Mouse (Mus musculus) cerebellum, adult 2 months (tissue): Measurements from ENCODE around the gene Tiam1.

Experiments
- CTCF ChIP-seq: fragments of 200-500 bp; IDR thresholded peaks from 2 replicates; pipeline ENCODE4 v1.5.1; 2011; ENCODE audit warnings: low read depth, mild to moderate bottlenecking, control low read depth, low read length, moderate library complexity, borderline replicate concordance; ENCODE audit not compliant: insufficient read depth
- POLR2A ChIP-seq: fragments of 200-500 bp; IDR thresholded peaks from 2 replicates; pipeline ENCODE4 v1.6.1; 2011; ENCODE audit warnings: low read length, control low read depth, borderline replicate concordance; ENCODE audit not compliant: insufficient read depth

DNA sequence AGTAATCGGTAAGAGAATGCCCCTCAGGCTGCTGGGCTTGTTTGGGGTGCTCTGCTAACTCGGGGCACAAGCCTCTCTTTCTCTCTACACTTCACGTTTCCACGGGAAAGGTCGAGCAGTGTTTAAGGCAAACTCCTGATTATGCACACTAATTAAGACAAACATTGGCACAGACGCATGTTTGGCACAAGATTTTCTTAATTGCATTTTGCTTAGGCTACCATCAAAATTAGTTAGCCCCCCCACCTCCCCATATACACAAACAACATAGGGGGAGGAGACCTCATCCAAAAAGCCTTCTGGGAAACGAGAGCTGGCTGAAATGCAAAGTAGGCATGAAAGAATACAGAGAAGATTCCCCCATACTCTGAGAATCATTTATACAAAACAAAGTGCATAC lies 148.4 kb downstream of the Tiam1 start:
- no peak for TF ChIP-seq POLR2A
- no peak for TF ChIP-seq CTCF
